24 mouse cellular contexts compared by ENCODE assay signal in genomic region chr7:135475981-135476380, GRCm38 (mm10). TPM values are rescaled to one million over a fixed set of nuclear protein-coding genes. Genes with fewer than 3 reads are reported as not detected.
A peak's percentile ranks its signal among the peaks of the same experiment; 100 is the strongest.
DNase-seq lines count a peak whose midpoint lies in the region; ATAC-seq lines count a peak whose summit lies in the region.
"Had no signal": no experiment of that assay in that cellular context is flagged by ENCODE, and none has a peak within 500 bp of the region (broad histone marks: within the 10 kb centered on the region; RNA-seq: fewer than 3 reads in every experiment).

No protein-coding gene starts in this region.

- H3K4me2 ChIP-seq in midbrain, embryonic 11.5 days: no peak overlapping the region
- no peak overlapping the region for H3K4me2 ChIP-seq in midbrain, embryonic 16.5 days (ENCODE audit: low read length)

- H3K4me1 ChIP-seq in midbrain, embryonic 11.5 days (ENCODE audit: control insufficient read depth, insufficient read depth, low read length): 0 out of 2 replicates have a peak, but pooled peaks cover 2% of the 10 kb centered on the region
- H3K4me1 ChIP-seq in midbrain, embryonic 16.5 days (ENCODE audit: control insufficient read depth, insufficient read depth, low read length): peaks cover 4% of the 10 kb centered on the region; the same call in 1 of the 2 replicates

- intact Hi-C loops in heart, postnatal 25 days (cut with DNase I): no loop called here

- ATAC-seq in midbrain, embryonic 11.5 days (ENCODE audit: low FRiP score): no peak
- ATAC-seq in midbrain, embryonic 16.5 days: no peak
- ATAC-seq: activated CD4-positive, CD25-positive, alpha-beta regulatory T cell, adult 4 months; CD4-positive, CD25-positive, alpha-beta regulatory T cell, adult 4 months; Patski had no signal

- no peaks in the 10 kb centered on the region for H3K36me3 ChIP-seq in midbrain, embryonic 11.5 days (ENCODE audit: control insufficient read depth, insufficient read depth, low read length)
- H3K36me3 ChIP-seq in midbrain, embryonic 16.5 days (ENCODE audit: control insufficient read depth, insufficient read depth, low read length): no peaks in the 10 kb centered on the region
- H3K36me3 ChIP-seq: G1E had no signal

- H3K27ac ChIP-seq in midbrain, embryonic 11.5 days (ENCODE audit: low read depth, low read length): no peak overlapping the region
- H3K27ac ChIP-seq in midbrain, embryonic 16.5 days (ENCODE audit: low read length): no peak overlapping the region

- H3K4me3 ChIP-seq in midbrain, embryonic 11.5 days (ENCODE audit: low read depth, low read length): no peak overlapping the region
- no peak overlapping the region for H3K4me3 ChIP-seq in midbrain, embryonic 16.5 days (ENCODE audit: low read depth, low read length)

- H3K9ac ChIP-seq in midbrain, embryonic 11.5 days (ENCODE audit: low read length): no peak overlapping the region
- no peak overlapping the region for H3K9ac ChIP-seq in midbrain, embryonic 16.5 days (ENCODE audit: low read depth, low read length)

- 54% methylated on average over 8 of the region's 8 CpGs for WGBS in midbrain, embryonic 11.5 days
- WGBS in midbrain, embryonic 16.5 days: 58% methylated on average over 8 of the region's 8 CpGs

- peak; percentile 56 for DNase-seq in heart, adult 11 months
- DNase-seq in heart, postnatal 25 days (ENCODE audit: low spot score): no peak
- peak; percentile 67 for DNase-seq in midbrain, embryonic 11.5 days (ENCODE audit: low spot score, missing footprints)
- DNase-seq: adrenal gland, adult 2 months; adrenal gland, adult 8-10 months; adrenal gland, postnatal 10 days; adrenal gland, postnatal 14 days; adrenal gland, postnatal 25 days; adrenal gland, postnatal 36 days; B cell, adult 2 months; cerebellum, adult 11 months; cerebellum, adult 11-12 months; cerebellum, adult 18-20 months had no signal

- peaks cover 2% of the 10 kb centered on the region; the same call in 1 of the 2 replicates for H3K27me3 ChIP-seq in midbrain, embryonic 11.5 days (ENCODE audit: control insufficient read depth, insufficient read depth, low read length)
- peaks cover 2% of the 10 kb centered on the region; the same call in 1 of the 2 replicates for H3K27me3 ChIP-seq in midbrain, embryonic 16.5 days (ENCODE audit: control insufficient read depth, insufficient read depth, low read depth, low read length)
- H3K27me3 ChIP-seq: Patski had no signal

- no peaks in the 10 kb centered on the region for H3K9me3 ChIP-seq in midbrain, embryonic 11.5 days (ENCODE audit: control insufficient read depth, low read length)
- no peaks in the 10 kb centered on the region for H3K9me3 ChIP-seq in midbrain, embryonic 16.5 days (replicated peaks; ENCODE audit: control insufficient read depth, low read length, poor library complexity, severe bottlenecking)
- H3K9me3 ChIP-seq: G1E had no signal

RNA-seq across cellular contexts. Expression of gene Clrn3, which starts 52.5 kb away (rescaled TPM):
- total RNA-seq in heart, postnatal 25 days (2021): not detected
- polyA plus RNA-seq in midbrain, embryonic 11.5 days (2014; fragmentation: Nextera tagmentation; extraction: Ambion mirVana): not detected in 2 replicates
- polyA plus RNA-seq in midbrain, embryonic 16.5 days (2015; fragmentation: Nextera tagmentation; extraction: Ambion mirVana): not detected in 2 replicates
- total RNA-seq: adrenal gland, adult 18-20 months; adrenal gland, adult 2 months; adrenal gland, adult 8-10 months; adrenal gland, postnatal 10 days; adrenal gland, postnatal 14 days; adrenal gland, postnatal 25 days; adrenal gland, postnatal 36 days; CH12.LX; ES-E14; MEL had no signal
- polyA plus RNA-seq: activated CD4-positive, CD25-positive, alpha-beta regulatory T cell, adult 4 months; adrenal gland, adult 2 months; brain, embryonic 14.5 days; C2C12; CD4-positive, CD25-positive, alpha-beta regulatory T cell, adult 4 months; G1E; Patski had no signal
